Comparison of ENCODE assay signal across 20 mouse cellular contexts in genomic region chr5:44199109-44199508, GRCm38 (mm10).
"Had no signal": no experiment of that assay in that cellular context is flagged by ENCODE, and none has a peak within 500 bp of the region (broad histone marks: within the 10 kb centered on the region; RNA-seq: fewer than 3 reads in every experiment).

No protein-coding gene starts in this region.

- H3K9me3 ChIP-seq: kidney, embryonic 15.5 days; limb, embryonic 12.5 days; limb, embryonic 15.5 days; neural tube, embryonic 13.5 days had no signal

- H3K9ac ChIP-seq: kidney, embryonic 15.5 days; limb, embryonic 12.5 days; limb, embryonic 15.5 days; liver, embryonic 14.5 days; liver, postnatal 0 days; lung, embryonic 14.5 days; neural tube, embryonic 13.5 days had no signal

- H3K27ac ChIP-seq: kidney, embryonic 15.5 days; limb, embryonic 12.5 days; limb, embryonic 15.5 days; liver, embryonic 14.5 days; macrophage; neural tube, embryonic 13.5 days had no signal

- H3K4me2 ChIP-seq: kidney, embryonic 15.5 days; limb, embryonic 12.5 days; limb, embryonic 15.5 days; liver, embryonic 11.5 days; lung, embryonic 14.5 days; midbrain, embryonic 11.5 days; neural tube, embryonic 13.5 days had no signal

- H3K4me1 ChIP-seq: kidney, embryonic 15.5 days; limb, embryonic 15.5 days; neural tube, embryonic 13.5 days had no signal

- H3K27me3 ChIP-seq: kidney, embryonic 15.5 days; limb, embryonic 12.5 days; limb, embryonic 15.5 days; neural tube, embryonic 13.5 days had no signal

- DNase-seq: kidney, adult 2 months; kidney, postnatal 10 days; kidney, postnatal 36 days; liver, postnatal 0 days; lung, embryonic 14.5 days; midbrain, embryonic 14.5 days; retina, postnatal 1 day; right cerebral cortex, postnatal 25 days; spleen, adult 18-20 months; thymus, postnatal 25 days had no signal

- H3K4me3 ChIP-seq: kidney, embryonic 15.5 days; limb, embryonic 12.5 days; limb, embryonic 15.5 days; neural tube, embryonic 13.5 days had no signal

- ATAC-seq: intestine, embryonic 16.5 days; liver, postnatal 0 days; lung, postnatal 0 days had no signal
